Mouse (Mus musculus) cerebellum, adult 8-10 months (tissue): Measurements from ENCODE around the gene Wars2.

ENCODE experiments used
- DNase-seq: peaks from one replicate; pipeline ENCODE4 v3.0.0; 2022

Gene Wars2

DNA sequence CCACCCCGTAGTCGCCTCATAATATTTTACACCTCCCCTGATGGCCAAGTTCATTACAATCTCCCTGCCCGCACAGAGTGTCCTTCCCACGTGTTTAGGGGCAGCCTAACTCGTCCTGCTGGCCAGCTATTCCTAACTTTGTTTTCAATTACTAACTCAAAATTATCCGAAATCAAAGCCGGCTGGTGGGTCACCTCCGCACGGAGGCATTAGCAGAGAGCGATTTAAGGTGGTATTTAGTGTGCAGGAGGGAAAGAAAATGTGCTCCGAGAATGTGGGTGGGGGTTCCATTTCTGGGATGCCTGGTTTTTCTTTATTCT lies 108.6 kb downstream of the Wars2 start:
- DNase-seq = no peak

DNA sequence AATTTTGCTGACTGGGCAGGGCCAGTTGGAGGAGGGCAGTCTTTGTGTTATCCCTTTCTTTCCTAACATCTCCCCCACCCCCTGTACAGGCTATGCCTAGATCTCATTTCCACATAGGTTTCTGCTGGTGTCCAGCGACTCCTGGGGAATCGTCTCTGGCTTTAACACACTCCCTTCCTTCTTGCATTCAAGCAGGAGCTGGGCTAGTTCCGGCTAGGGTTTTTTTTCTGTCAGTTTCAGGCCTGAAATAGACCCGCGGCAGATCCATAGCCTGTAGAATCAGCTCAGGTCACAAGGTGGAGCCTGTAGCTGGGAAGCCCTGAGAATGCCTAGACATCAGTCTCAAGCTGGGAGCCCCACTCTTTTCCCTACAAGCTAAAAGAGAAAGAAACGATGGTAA lies 109.0 kb downstream of the Wars2 start:
- DNase-seq = no peak

DNA sequence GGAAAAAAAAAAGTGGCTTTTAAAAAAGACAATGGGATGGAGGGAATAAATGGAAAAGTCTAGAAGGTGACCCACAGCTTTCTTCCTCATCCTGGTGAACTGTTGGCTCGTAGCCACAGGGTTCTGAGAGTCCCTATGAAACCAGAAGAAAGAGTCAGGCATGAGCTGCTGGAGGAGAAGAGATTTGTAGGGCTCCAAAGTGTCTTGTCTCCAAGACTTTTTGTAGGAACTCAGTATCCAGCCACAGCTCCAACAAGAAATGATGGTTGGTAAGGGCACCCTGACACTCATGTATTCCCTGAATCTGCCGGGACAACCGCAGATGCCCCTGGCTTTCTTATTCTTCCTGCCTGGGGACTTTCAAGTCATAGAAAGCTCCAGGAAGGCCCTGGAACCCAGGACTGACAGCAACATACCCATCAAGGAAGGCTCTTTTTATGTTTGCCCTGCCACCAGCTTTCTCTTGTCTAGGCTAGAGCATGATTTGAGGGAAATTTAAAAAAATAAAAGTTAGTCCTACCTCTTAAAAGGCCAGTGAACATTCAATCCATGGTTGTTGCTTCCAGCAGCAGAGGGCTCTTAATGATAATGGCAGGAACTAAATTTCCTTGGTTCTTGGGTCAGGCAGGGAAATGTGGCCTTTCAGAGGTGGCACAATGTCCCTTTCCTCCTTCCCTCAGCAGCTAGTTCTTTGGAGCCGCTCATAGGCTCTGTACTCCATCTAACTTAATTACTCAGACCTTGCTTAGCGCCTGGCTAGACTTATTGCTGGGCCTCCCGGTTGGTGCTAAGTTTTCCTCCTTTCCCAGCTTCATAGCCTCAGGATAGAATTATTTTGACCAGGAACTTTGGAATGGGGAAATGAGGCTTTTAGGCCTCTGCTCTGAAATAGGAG lies 110.7 kb downstream of the Wars2 start:
- no peak for DNase-seq

DNA sequence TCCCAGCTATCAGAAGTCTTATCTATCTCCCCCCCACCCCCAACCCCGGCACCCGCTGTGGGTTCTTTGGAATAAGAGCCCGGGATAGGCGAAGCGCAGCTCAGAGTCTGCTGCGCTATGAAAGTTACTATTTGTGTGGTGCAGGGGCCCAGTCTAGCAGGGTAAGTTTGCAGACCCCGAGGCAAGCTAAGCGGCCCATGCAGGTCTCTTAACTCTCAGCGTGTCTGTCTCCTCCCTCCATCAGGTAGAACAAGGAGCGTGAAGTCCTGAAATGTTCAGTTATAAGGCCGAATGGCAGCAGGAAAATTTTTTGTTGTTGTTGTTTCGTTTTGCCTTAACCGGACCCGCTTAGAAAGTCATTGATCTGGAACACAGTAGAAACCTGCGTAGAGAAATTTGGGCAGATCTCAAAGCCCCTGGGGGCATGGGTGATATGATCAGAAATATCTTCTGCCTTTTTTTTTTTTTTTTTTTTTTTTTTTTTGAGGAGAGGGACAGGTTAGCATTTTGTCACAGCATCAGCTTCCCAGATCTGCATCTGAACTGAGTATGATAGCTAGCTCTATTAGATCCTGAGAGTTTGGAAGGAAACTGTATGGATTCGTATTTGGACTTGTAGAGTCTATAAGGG lies 111.7 kb downstream of the Wars2 start:
- DNase-seq = no peak

DNA sequence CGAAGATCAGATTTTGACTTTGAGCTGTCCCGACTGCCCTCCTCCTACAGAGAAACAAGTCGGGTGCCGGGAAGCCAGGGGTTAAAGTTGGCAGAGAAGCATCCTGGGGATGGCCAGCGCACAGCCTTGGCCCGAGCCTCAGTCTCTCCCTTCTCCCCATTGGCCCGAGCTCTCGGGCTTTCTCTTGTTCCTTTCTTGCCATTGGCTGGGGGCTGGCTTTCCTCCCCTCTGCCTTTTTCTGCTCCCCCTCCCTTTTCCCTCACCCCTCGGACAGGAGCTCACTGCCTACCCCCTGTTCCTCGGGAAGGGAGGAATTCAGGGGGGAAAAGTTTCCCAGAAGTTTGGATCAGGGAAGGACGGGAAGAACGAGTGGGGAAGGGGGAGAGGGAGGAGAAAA lies 112.2 kb downstream of the Wars2 start:
- DNase-seq = no peak

DNA sequence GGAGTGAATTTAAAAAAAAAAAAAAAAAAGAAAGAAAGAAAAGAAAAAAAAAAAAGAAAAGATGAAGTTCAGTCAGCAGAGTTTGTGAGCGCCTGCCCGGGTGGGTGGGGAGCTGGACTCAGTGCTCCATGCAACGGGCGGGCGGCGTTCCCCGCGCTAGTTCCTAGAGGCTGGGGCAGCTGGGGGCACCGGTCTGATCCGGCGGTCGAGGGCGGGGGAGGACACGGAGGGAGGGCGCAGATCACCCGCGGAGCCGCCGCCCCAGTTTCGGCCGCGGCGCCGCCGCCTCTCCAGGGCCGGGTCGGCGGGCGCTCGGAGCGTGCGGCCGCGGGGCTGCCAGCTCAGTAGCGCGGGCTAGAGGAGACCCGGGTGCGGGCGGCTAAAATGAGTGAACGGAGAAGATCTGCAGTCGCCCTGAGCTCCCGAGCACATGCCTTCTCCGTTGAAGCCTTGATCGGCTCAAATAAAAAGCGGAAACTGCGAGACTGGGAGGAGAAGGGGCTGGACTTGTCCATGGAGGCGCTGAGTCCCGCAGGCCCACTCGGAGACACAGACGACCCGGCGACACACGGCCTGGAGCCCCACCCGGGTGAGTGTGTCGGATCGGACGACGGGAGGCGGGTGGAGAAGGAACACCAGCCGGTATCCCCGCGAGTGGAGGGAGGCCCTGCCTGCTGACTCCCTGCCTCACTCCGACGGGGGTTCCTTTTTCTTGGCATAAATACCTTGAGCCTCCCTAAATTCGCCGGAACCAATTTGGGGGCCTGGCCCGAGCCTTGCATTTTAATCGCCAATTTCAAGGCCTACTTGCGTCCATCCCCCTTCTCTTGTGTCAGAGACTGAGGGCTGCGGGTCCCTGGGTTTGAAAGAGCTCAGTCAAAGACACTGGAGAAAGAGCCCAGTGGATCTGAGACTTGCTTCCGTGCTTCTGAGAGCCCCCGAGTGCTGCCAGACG lies 112.9 kb downstream of the Wars2 start:
- no peak for DNase-seq

DNA sequence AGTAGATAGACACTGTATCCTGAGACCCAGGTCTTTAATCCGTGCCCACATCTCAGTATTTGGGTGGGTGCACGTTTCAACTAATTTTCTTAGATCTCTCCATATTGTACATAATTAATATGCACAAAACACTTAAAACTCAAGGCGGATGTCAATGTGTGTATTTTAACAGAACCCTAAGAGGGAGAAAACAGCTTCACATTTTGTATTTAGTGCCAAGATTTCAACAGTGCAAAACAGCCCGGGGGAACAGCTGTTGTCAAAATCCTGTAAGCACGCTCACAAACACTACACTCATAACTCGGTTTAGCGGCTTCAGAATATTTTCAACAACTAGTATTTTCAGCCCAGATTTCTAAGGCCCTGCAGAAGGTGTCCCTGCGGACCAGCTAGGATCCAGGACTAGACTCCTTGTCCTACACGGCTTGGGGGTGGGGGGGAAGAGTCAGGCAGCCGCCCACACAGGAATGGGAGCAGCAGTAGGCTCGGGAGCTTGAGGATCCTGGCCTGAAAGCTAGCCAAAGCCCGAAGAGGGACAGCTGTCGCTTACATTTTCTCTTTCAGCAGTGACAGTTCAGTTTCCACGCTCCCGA lies 113.8 kb downstream of the Wars2 start:
- no peak for DNase-seq

DNA sequence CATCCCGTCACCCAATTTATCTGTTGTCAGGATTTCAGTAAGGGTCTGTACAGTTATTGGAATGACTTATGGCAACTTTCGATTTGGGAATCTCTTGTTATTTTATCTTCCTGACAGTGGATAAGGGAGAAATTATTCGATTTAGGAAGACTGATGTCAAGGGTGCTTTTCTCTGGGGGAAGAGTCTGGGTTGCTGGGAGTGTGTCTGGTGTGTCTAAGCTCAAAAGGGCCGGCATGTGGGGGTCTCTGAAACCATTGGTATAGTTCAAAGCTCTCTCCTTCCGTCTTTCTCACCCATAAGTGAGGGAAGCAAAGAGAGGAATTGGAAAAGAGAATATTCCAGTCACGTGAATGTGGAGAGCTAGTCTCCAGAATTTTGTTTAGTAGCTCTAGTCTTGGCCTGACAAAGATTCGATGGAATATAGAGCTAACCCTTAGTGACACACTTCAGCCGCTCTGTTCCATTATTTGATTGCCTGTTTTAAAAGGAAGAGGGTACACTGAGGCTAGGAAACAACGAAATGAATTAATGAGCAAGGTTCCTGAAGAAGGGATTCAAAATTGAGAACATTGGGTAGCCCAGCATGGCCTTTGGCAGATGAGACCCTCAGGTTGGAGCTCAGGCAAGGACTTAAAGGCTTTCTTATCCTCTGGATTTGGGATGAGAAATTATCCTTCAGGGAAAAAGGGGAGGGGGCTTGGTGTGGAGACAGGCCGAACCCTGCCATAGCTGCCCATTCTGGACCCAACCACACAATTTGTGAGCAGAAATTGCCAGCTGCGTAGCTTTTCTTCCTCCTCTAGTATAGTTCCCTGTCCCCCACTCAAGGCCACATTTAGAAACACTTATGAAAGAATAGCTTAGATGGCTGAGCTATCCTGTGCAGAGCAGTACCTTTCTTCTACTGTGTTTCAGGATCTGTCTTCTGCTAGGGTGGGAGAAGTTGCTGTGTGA lies 114.8 kb downstream of the Wars2 start:
- DNase-seq = no peak

DNA sequence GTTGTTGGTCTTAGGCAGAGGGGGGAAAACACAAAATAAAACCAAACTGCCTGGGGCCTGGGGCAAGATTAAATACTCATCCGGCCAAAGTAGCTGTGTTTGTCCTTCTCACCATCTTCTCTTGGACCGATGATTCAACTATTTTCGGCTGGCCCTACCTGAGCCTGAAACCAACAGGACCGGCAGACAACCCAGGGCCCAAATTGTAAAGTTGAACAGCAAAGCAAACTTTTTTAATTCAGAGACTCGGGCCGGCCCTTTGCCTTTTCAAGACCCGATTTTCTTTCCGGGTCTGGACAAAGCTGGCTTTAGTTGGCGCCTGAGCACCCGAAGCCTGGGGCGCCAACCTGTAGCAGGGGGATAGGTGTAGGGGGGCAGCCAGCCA lies 115.5 kb downstream of the Wars2 start:
- DNase-seq = no peak

DNA sequence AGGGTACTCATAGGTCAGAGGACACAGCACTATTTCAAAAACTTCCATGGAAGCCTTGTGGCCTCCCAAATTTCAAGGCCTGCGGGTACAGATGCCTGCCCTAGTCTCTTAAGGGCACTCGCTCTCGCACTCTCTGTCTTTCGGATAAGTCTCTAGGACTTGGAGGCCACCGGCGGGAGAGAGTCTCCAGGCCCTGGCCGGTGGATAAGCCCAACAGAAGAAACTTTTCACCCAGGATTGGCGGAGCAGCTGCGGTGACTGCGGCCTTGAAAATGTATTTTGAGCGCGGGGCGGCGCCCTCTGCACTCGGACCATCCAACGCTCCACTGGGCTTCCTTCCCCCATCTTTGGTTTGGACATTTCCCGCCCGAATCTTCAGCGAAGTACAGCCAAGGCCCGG lies 115.9 kb downstream of the Wars2 start:
- DNase-seq = no peak

DNA sequence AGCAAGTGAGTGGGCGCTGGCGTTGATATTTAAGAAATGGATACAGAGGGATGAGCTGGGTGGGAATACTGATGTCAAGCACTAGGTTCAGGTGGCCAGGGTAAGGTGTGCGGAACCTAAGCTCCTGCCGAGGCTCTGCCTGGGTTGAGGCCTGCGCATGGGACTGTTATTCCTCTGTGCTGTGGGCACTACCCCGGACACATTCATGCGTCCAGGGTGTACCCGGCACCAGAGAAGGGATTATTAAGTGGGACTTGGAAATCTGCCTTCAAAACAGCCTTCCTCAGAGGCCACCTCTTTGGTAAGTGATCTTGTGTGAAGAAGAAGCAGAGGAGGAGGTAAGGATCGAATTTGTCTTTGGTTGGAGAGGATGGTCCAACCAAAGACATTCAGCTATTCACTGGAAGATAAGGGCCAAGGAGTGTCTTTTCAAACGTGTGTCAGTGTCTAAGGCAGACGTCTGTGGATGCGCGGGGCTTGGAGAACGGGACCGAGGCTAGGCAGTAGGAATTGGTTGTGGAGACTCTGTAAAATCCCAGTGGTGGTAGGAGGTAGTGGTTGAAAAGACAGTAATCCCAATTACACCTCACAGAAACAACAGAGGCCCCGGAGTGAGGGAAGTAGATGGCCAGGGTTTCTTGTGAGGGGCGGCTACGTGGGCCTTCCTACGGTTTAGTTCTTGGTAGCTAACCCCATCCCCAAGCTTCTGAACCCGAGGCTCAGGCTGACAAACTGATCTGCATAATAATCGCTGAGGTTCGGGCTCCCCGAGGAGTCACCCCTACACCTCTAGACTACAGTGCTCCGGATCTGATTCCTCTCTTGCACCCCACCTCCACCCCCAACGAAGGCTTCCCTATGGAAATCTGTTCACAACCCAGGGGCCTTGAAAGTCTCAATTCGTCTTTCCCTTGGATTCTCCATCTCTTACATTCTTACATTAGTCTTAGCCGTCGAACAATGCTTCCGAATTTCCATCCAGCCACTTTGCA lies 117.0 kb downstream of the Wars2 start:
- DNase-seq = no peak

DNA sequence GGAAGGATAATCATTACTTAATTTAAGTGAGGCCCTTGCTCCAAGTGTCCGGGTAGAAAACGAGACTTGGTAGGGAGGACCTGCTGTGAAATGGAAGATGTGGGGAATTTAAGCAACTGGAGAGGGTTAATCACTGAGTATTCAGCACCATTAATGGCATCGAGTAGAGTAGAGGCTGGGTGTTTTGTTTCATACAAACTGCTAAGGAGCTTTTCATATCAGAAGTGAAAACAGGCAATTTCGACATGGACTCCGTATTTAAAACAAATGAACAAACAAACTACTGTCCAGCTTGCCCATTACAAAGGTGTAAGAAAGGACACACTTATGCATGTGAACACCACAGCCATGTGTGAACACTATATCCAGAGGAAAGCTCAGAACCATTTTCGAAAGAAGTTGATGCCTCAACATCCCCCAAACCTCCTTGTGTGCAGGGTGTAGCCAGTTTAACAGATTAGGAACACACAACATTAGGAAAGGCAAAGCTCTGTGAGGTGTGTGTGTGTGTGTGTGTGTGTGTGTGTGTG lies 118.9 kb downstream of the Wars2 start:
- no peak for DNase-seq

DNA sequence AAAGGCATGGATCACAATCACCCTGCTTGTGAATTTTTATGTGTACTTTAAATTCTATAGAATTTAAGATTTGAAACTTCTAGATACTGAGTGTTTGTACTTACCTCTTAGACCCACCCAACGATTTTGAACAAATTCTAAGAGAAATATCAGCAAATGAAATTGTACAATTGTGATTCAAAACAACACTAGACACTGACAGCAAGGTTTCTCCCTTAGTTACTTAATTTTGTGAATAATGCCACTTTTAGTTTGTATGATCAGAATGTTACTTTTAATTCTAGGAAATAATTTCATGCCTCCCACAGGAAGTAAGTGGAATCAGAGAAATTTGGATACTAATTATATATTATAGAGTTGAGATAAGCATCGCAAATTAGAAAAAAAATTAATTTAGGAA lies 119.5 kb downstream of the Wars2 start:
- DNase-seq = no peak

DNA sequence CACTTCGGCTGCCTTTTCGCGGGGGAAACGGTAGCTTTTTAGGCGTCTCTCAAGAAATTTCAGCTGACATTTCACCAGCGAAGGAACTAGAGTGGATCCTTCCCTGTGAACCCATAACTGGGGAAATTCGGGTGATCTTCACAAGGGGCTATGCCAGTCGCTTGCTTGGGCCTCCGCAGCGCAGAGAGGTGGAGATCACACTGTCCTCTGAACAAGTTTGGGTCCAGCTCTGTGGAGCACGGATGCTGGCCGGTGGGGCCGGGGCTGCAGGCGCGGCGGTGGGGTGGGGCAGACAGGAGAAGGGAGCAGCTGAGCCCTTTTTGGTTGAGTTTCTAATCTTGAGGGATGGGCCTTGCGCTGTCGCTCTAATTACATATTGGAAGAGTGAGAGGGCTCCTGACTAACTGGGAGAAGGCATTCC lies 120.5 kb downstream of the Wars2 start:
- DNase-seq = no peak

DNA sequence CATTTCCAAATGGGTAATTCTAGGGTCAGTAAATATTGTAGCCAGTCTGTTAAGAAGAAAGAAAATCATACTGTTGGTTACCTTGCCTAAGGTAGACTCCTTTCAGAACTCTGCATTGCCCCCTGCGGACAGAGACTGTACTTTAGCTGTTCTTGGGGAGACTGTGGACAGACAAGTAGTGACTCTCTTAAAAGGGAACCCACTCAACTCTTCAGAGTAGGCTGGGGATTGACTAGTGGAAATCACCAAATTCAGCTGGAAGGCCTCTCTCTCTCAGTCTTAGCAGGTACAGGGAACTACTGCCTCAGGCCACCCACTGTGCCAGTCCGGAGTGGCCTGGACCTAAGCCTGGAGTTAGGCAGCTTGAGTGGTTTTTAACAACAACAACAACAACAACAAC lies 121.1 kb downstream of the Wars2 start:
- no peak for DNase-seq

DNA sequence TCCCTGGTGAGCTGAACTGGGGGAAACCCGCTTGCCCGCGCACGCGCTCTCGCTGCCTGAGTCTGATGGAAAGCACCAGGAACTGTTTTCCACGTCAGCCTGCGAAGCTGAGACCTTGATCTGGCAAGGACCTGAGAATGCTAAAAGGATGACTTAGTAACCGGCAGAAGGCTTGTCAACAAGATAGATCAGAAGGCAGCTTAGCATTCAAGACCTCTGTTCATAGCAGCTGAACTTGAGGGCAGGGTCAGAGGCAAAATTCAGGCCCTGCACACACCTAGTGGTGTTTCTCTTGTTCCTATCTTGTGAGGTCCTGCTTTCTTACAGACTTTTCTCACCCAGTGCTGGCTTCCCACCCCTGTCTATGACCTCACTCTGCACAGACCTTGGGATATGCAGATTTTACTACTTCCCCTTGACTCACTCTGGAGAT lies 122.6 kb downstream of the Wars2 start:
- DNase-seq = no peak

DNA sequence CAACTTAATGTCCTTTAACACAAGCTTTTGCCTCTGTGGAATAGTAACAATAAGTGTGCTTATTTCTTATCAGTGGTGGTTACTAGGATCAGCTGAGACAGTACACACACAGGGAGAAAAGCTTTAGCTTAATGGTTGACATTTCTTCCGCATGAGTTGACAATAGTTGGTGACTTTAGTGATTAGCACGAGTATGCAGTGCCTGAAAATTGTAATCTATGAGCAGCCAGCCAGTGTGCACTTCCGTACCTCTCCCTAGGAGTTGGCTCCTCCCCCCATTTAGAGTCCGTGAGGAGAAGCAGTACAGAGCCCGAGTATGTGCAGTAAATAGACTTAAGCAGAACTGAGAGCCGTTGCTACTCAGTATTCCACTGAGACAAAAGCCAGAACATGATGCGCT lies 123.8 kb downstream of the Wars2 start:
- no peak for DNase-seq

DNA sequence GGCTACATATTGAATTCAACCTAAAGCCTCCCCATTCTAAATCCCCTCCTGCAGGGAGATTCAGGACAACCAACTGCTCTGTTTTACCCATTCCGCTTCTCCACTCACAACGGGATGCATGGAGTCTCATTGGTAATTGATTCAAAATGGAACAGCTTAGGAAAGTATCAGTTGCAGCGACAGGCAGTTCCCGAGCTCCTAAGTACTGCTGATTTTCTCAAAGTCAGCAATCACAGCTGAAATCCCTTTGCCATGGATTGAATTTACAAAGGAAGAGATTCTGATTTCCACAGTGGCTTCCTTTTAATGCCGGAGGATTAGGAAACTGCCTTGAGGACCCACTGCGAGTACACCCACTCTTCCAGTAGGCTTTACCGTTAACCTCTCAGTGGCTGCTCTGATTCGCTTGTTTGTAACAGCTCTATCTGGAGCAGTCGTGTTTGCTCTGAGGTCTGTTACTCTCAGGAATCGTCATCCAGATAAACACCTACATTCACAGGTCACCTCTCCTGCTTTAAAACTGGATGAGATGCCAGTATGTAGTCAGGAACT lies 126.0 kb downstream of the Wars2 start:
- DNase-seq = no peak

DNA sequence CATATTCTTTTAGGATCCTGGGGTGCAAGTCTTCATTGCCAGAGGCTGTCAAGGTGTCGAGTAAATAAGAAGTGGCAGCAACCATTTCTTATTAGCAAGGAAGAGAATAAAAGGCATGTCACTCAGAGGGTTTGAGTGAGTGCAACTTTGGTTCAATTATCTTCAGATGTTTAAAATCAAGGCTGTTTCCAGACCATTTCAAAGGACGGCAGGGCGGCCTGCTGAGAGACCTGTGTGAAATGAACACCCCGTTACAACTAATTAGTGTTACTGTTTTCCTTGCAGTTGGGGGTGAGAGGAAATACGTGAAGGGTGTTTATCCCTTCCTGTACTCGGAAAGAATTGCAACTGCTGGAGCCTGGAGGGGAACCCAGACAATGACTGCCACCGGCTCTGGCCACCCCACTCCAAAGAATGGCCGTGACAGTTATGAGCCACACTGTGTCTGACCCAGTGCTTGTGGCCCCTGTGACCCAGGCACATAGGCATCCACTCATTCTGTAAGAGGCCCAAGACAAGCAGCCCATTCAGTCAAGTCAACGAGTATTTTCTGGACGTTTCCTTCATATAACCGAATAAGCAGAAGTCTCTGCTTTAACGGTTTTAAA lies 137.2 kb downstream of the Wars2 start:
- no peak for DNase-seq

DNA sequence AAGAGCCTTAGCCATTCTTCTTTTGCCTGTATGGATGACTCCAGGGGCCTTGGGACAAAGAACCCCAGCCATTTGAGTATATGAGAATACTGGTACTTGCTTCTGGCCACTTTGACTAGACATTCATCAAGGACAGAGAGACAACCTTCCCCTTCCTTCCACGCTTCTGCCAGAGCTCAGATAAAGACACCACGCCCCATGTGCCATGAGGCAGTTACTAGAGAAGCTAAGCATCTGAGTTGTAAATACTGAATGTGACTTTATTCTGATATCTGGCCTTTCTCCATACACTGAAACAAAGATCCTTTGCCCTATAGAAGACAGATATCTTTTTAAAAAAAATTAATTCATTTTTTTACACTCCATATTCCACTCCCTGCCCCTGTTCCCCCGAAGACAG lies 138.8 kb downstream of the Wars2 start:
- DNase-seq = no peak
